Mouse (Mus musculus) intestine, embryonic 16.5 days (tissue): ENCODE data around the gene H1f0. TPM values are rescaled to one million over a fixed set of nuclear protein-coding genes. Genes with fewer than 3 reads are reported as not detected.
"Not testable (repeated sequence)": the region's sequence is repeated elsewhere in the genome, so short reads cannot be mapped to it uniquely, and the experiment has no call there.

Source experiments
- ATAC-seq: fragments of 200-750 bp; cut with Nextera tagmentation; 2 replicates; pipeline ENCODE4 v1.8.0; 2017; ENCODE audit warnings: moderate TSS enrichment, moderate library complexity
- H3K27ac ChIP-seq: fragments of 300-500 bp; sonication (generic); 2 replicates; pipeline ENCODE4 v1.5.1; 2014; ENCODE audit warnings: mild to moderate bottlenecking, low read length
- H3K27me3 ChIP-seq: fragments of 300-500 bp; sonication (generic); replicated peaks from 2 replicates; pipeline ENCODE4 v1.6.1; 2014; ENCODE audit warnings: low read length, control low read depth, mixed read lengths; ENCODE audit not compliant: control insufficient read depth, insufficient read depth
- H3K36me3 ChIP-seq: fragments of 300-500 bp; sonication (generic); 2 replicates; pipeline ENCODE4 v1.6.1; 2014; ENCODE audit warnings: low read length, control low read depth; ENCODE audit not compliant: control insufficient read depth, insufficient read depth
- H3K4me1 ChIP-seq: fragments of 300-500 bp; sonication (generic); 2 replicates; pipeline ENCODE4 v1.6.1; 2014; ENCODE audit warnings: low read length, control low read depth, mixed read lengths; ENCODE audit not compliant: control insufficient read depth, insufficient read depth
- H3K4me2 ChIP-seq: fragments of 300-500 bp; sonication (generic); 2 replicates; pipeline ENCODE4 v1.6.1; 2014; ENCODE audit warnings: low read depth, low read length, control low read depth
- H3K4me3 ChIP-seq: fragments of 300-500 bp; sonication (generic); 2 replicates; pipeline ENCODE4 v1.5.1; 2014; ENCODE audit warnings: mild to moderate bottlenecking, low read length
- H3K9ac ChIP-seq: fragments of 300-500 bp; sonication (generic); 2 replicates; pipeline ENCODE4 v1.6.1; 2014; ENCODE audit warnings: low read depth, low read length
- H3K9me3 ChIP-seq: fragments of 300-500 bp; sonication (generic); 2 replicates; pipeline ENCODE4 v1.6.1; 2016; ENCODE audit warnings: low read length, control low read depth; ENCODE audit not compliant: control insufficient read depth
- WGBS: fragments of 180-500 bp; shearing (Covaris S2); extraction: QIAGEN DNeasy Blood & Tissue Kit; methylation state at CpG from one replicate; pipeline ENCODE4 v1.1.7; 2014; 5-methylcytosine and 5-hydroxymethylcytosine counted together
- polyA plus RNA-seq: library from polyadenylated mRNA; unstranded; fragments of >200 nt; fragmentation: Nextera tagmentation; extraction: Ambion mirVana; gene quantifications from 2 replicates; pipeline ENCODE4 v1.2.1, GENCODE M21; 2015

The H1f0 gene
- polyA plus RNA-seq, 1 experiment from 2014 or later: 456 TPM

DNA sequence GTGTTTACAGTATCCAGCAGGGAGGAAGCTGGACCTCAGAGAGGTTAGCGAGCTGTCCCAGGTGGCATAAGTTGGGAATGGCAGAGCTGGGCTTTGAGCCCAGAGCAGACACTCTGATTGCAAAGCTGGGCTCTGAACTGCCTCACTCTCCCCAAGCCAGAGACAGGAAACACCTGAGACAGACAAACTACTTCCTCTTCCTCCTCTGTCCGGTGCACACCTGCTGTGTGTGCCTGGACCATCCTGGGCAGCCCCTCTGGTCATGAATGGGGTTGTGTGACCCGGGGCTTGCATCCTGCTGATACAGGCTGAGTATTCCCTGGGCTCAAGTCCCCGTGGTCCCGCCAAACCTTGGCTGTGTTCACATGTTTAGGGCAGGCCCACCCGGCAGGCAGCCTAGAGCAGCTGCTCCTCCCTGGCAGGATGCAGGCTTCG lies 27.9 kb upstream of the H1f0 start:
- H3K36me3 ChIP-seq: peaks cover 13% of the 10 kb centered on the region
- no peak overlapping the region for H3K27ac ChIP-seq
- 74% methylated on average over 7 of the region's 7 CpGs for WGBS
- no peaks in the 10 kb centered on the region for H3K9me3 ChIP-seq
- no peaks in the 10 kb centered on the region for H3K27me3 ChIP-seq
- H3K4me2 ChIP-seq: no peak overlapping the region
- H3K9ac ChIP-seq: no peak overlapping the region
- ATAC-seq: no peak
- H3K4me1 ChIP-seq: no peaks in the 10 kb centered on the region
- H3K4me3 ChIP-seq: no peak overlapping the region

- no peak for ATAC-seq
These were observed 26.7 kb upstream of the H1f0 start for GRCm38 (mm10) chr15:79001559-79001958.

GRCm38 (mm10) chr15:79002036-79002435 lies 26.2 kb upstream of the H1f0 start:
- Histone ChIP-seq H3K9me3 (no peaks in the 10 kb centered on the region), H3K27ac (no peak overlapping the region)

More at GRCm38 (mm10) chr15:79001559-79001958, 26.7 kb upstream of the H1f0 start:
- Histone ChIP-seq H3K27ac (no peak overlapping the region), H3K27me3 (no peaks in the 10 kb centered on the region), H3K4me2 (no peak overlapping the region), H3K9ac (no peak overlapping the region), H3K4me3 (no peak overlapping the region), H3K9me3 (no peaks in the 10 kb centered on the region), H3K36me3 (peaks cover 13% of the 10 kb centered on the region), H3K4me1 (no peaks in the 10 kb centered on the region)
- WGBS: 95% methylated on average over 5 of the region's 5 CpGs

DNA sequence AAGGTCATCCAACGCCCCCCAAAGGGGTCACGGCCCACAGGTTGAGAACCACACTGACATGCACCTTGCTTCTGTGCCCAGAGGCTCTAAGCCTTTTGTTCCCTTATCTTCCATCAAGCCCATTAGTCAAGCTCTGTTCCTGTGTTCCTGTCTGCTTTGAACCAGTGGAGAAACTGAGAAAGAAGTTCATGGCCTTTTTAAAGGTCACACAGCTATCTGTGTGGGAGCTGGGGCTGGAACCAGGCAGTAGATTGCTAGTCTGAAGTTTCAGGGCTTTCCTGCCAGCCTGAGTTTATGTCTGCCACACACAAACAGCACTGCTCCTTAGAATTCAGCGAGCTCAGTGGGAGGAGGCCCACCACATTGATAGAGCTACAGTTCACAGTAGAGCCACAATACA lies 25.2 kb upstream of the H1f0 start:
- H3K9me3 ChIP-seq: no peaks in the 10 kb centered on the region
- no peak for ATAC-seq
- H3K27ac ChIP-seq: no peak overlapping the region
- no peaks in the 10 kb centered on the region for H3K27me3 ChIP-seq
- 93% methylated on average over 3 of the region's 3 CpGs for WGBS
- H3K9ac ChIP-seq: no peak overlapping the region
- H3K4me2 ChIP-seq: no peak overlapping the region
- peaks cover 13% of the 10 kb centered on the region for H3K36me3 ChIP-seq
- H3K4me3 ChIP-seq: no peak overlapping the region
- H3K4me1 ChIP-seq: no peaks in the 10 kb centered on the region

More at GRCm38 (mm10) chr15:79002036-79002435, 26.2 kb upstream of the H1f0 start:
- peaks cover 13% of the 10 kb centered on the region for H3K36me3 ChIP-seq
- H3K4me1 ChIP-seq: no peaks in the 10 kb centered on the region
- ATAC-seq: peak; percentile 49; the same call in 1 of the 2 replicates
- H3K27me3 ChIP-seq: no peaks in the 10 kb centered on the region
- H3K4me3 ChIP-seq: no peak overlapping the region
- no peak overlapping the region for H3K9ac ChIP-seq
- H3K4me2 ChIP-seq: no peak overlapping the region
- WGBS: 50% methylated on average over 19 of the region's 19 CpGs

DNA sequence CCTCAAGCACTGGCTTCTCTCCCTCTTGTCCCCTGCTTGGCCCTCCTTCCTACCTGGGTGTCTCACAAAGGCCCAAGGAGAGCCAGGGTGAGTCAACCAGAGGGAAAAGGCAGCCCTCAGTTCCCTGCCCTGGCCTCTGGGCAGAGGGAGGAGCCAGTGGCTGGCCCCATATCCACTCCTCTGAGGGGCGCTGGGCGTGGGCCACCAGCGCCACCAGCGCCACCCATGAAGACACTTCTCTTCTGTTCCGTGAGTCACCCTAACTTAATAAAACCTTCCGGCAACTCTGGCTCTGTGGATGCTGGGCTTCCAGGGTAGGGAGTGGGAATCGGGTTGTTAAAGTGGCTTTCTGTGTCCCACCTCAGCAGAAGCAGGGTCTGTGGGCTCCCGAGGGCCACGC lies 22.7 kb upstream of the H1f0 start:
- 75% methylated on average over 9 of the region's 9 CpGs for WGBS
- Histone ChIP-seq H3K4me2 (no peak overlapping the region), H3K27ac (no peak overlapping the region), H3K4me3 (no peak overlapping the region), H3K27me3 (no peaks in the 10 kb centered on the region), H3K36me3 (peaks cover 13% of the 10 kb centered on the region), H3K9me3 (no peaks in the 10 kb centered on the region), H3K9ac (no peak overlapping the region), H3K4me1 (no peaks in the 10 kb centered on the region)
- peak; percentile 33; the same call in 1 of the 2 replicates for ATAC-seq

- Histone ChIP-seq H3K27me3 (no peaks in the 10 kb centered on the region), H3K9me3 (no peaks in the 10 kb centered on the region), H3K4me3 (no peak overlapping the region), H3K36me3 (peaks cover 10% of the 10 kb centered on the region), H3K4me2 (no peak overlapping the region), H3K27ac (no peak overlapping the region), H3K9ac (no peak overlapping the region), H3K4me1 (no peaks in the 10 kb centered on the region)
- ATAC-seq: no peak
- WGBS: 82% methylated on average over 3 of the region's 3 CpGs
These were observed 21.6 kb upstream of the H1f0 start for GRCm38 (mm10) chr15:79006638-79007037.

DNA sequence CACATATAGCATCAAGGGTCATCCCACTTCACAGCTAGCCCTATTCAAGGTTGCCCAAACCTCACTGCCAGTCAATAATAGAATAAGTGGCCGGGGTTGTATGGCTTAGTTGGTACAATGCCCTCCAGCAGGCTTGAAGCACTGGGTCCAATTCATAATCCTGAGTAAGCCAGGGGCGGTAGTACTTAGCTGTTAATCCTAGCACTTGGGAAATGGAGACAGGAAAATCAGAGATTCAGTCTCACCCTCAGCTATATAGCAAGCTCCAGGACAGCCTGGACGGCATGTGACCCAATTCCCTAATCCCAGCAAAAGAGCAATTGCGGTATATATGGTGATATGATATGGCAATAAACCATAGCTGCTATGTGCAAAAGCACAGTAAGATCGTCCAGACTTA lies 21.2 kb upstream of the H1f0 start:
- H3K4me3 ChIP-seq: no peak overlapping the region
- H3K36me3 ChIP-seq: peaks cover 7% of the 10 kb centered on the region
- H3K9me3 ChIP-seq: no peaks in the 10 kb centered on the region
- no peak overlapping the region for H3K27ac ChIP-seq
- H3K4me1 ChIP-seq: no peaks in the 10 kb centered on the region
- no peak overlapping the region for H3K9ac ChIP-seq
- no peak overlapping the region for H3K4me2 ChIP-seq
- ATAC-seq: no peak
- WGBS: 84% methylated on average over 5 of the region's 5 CpGs
- H3K27me3 ChIP-seq: no peaks in the 10 kb centered on the region

GRCm38 (mm10) chr15:79007836-79008235 lies 20.4 kb upstream of the H1f0 start:
- not testable (repeated sequence) for H3K27me3 ChIP-seq, H3K4me3 ChIP-seq, H3K9me3 ChIP-seq, H3K36me3 ChIP-seq, H3K4me1 ChIP-seq, H3K9ac ChIP-seq, H3K4me2 ChIP-seq, H3K27ac ChIP-seq, ATAC-seq
- 92% methylated on average over 6 of the region's 6 CpGs for WGBS

- H3K27ac ChIP-seq: no peak overlapping the region
- no peaks in the 10 kb centered on the region for H3K4me1 ChIP-seq
- no peak overlapping the region for H3K4me3 ChIP-seq
- H3K9me3 ChIP-seq: no peaks in the 10 kb centered on the region
- no peak overlapping the region for H3K4me2 ChIP-seq
- H3K9ac ChIP-seq: no peak overlapping the region
- 71% methylated on average over 5 of the region's 5 CpGs for WGBS
- no peak for ATAC-seq
- peaks cover 3% of the 10 kb centered on the region; the same call in 1 of the 2 replicates for H3K36me3 ChIP-seq
- no peaks in the 10 kb centered on the region for H3K27me3 ChIP-seq
These were observed 18.5 kb upstream of the H1f0 start for GRCm38 (mm10) chr15:79009734-79010133.

DNA sequence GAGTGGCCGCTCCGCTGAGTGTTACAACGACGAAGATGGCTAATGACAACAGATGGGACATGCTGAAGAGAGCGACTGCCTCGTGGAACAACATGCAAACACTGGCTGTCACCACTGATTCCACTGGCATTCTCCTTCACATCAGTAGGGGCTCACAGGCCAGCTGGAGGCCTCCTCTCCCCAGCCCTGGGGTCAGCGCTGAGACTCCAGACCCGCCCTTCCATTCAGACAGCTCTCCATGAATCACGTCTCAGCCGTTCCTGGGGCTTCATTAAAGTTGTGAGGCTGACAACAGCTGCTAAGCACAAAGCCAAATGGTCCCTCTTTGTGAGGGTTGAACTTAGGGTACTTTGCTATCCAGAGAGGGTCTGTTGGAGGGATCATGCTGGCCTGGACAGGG lies 16.7 kb upstream of the H1f0 start:
- no peak for ATAC-seq
- WGBS: 60% methylated on average over 10 of the region's 10 CpGs

More for the DNA sequence above, 16.7 kb upstream of the H1f0 start:
- no peaks in the 10 kb centered on the region for H3K27me3 ChIP-seq
- no peaks in the 10 kb centered on the region for H3K9me3 ChIP-seq
- H3K4me2 ChIP-seq: no peak overlapping the region
- H3K4me1 ChIP-seq: no peaks in the 10 kb centered on the region
- H3K4me3 ChIP-seq: no peak overlapping the region
- H3K27ac ChIP-seq: no peak overlapping the region
- H3K9ac ChIP-seq: no peak overlapping the region
- H3K36me3 ChIP-seq: no peaks in the 10 kb centered on the region
